Mouse (Mus musculus) ES-E14 (cell line): ENCODE measurements around the gene Tnfsf9. TPM values are rescaled to one million over a fixed set of nuclear protein-coding genes. Genes with fewer than 3 reads are reported as not detected.

Source experiments
- DNase-seq: peaks from one replicate; pipeline ENCODE4 v3.0.0-alpha.2; 2013; ENCODE audit warnings: low read depth, low spot score
- H3K27ac ChIP-seq: 2 replicates; pipeline ENCODE4 v1.5.1; 2012; ENCODE audit warnings: low read depth, mild to moderate bottlenecking, low read length, moderate library complexity, mixed read lengths; ENCODE audit not compliant: poor library complexity, insufficient read depth, severe bottlenecking
- H3K36me3 ChIP-seq: 2 replicates; pipeline ENCODE4 v1.6.1; 2012; ENCODE audit warnings: mild to moderate bottlenecking, low read length, moderate library complexity, mixed read lengths; ENCODE audit not compliant: control insufficient read depth, poor library complexity, insufficient read depth, severe bottlenecking
- H3K4me1 ChIP-seq, 2 experiments: fragments of 150-350 bp in 1 of 2; sonication (generic) in 1 of 2; 2 replicates each; pipeline ENCODE4 v1.6.1; 2012; ENCODE audit warnings: low read length in 2 of 2, mild to moderate bottlenecking in 1 of 2, mixed read lengths in 1 of 2; ENCODE audit not compliant: control insufficient read depth in 2 of 2, insufficient read depth in 2 of 2, poor library complexity in 1 of 2
- H3K4me3 ChIP-seq, 2 experiments: fragments of 150-350 bp in 1 of 2; sonication (generic) in 1 of 2; 2 replicates each; pipeline ENCODE4 v1.5.1; 2012; ENCODE audit warnings: low read length in 2 of 2, low read depth in 1 of 2, mild to moderate bottlenecking in 1 of 2, mixed read lengths in 1 of 2; ENCODE audit not compliant: insufficient read depth in 1 of 2, poor library complexity in 1 of 2, severe bottlenecking in 1 of 2
- H3K9ac ChIP-seq: 2 replicates; pipeline ENCODE4 v1.6.1; 2012; ENCODE audit warnings: low read depth, mild to moderate bottlenecking, low read length, mixed read lengths; ENCODE audit not compliant: poor library complexity, insufficient read depth, severe bottlenecking
- H3K9me3 ChIP-seq: fragments of 150-350 bp; sonication (generic); 2 replicates; pipeline ENCODE4 v1.6.1; 2012; ENCODE audit warnings: low read depth, mild to moderate bottlenecking, low read length; ENCODE audit not compliant: control insufficient read depth, insufficient read depth
- CHD2 ChIP-seq: IDR thresholded peaks from 2 replicates; pipeline ENCODE4 v1.6.1; 2014; ENCODE audit warnings: mild to moderate bottlenecking, low read depth, low read length, inconsistent platforms
- HCFC1 ChIP-seq: IDR thresholded peaks from 2 replicates; pipeline ENCODE4 v1.6.1; 2012; ENCODE audit warnings: low read length, inconsistent platforms, borderline replicate concordance; ENCODE audit not compliant: insufficient read depth
- MAFK ChIP-seq: IDR thresholded peaks from 2 replicates; pipeline ENCODE4 v1.6.1; 2014; ENCODE audit warnings: mild to moderate bottlenecking, low read depth, low read length, inconsistent platforms; ENCODE audit not compliant: insufficient read depth
- ZC3H11A ChIP-seq: IDR thresholded peaks from 2 replicates; pipeline ENCODE4 v1.6.1; 2012; ENCODE audit warnings: low read depth, mild to moderate bottlenecking, inconsistent platforms, low read length, borderline replicate concordance
- ZNF384 ChIP-seq: IDR thresholded peaks from 2 replicates; pipeline ENCODE4 v1.6.1; 2012; ENCODE audit warnings: low read depth, low read length, inconsistent platforms
- in situ Hi-C, 2 experiments: fragments of 600-800 bp; cut with MboI; formaldehyde crosslinking; loops; one replicate each; pipeline ENCODE4 v1.15.1; 2025; ENCODE audit warnings: low sequenced_read_pairs in 2 of 2, inconsistent platforms in 1 of 2; ENCODE audit not compliant: unreplicated experiment in 2 of 2
- total RNA-seq: library from RNA; depleted of rRNA; stranded (reverse); fragments of 300-350 nt; gene quantifications from 2 replicates; pipeline ENCODE4 v1.2.3, GENCODE M21; 2012; rRNA removed

The Tnfsf9 gene
- total RNA-seq, 1 experiment: 10.6 TPM

- no peak for TF ChIP-seq ZC3H11A
- TF ChIP-seq HCFC1: no peak
- TF ChIP-seq CHD2: no peak
- no peak for TF ChIP-seq MAFK
- Histone ChIP-seq H3K9ac (peak within 1 kb of the TSS; percentile 21; the same call in 1 of the 2 replicates), H3K27ac (no peak within 1 kb of the TSS), H3K4me3 (peak within 1 kb of the TSS; percentile 52), H3K4me1 (no peaks in the 10 kb centered on the region; a peak in 1 of 4 replicates), H3K36me3 (no peaks in the 10 kb centered on the region), H3K9me3 (no peaks in the 10 kb centered on the region)
- in situ Hi-C loops: no loop called here
- no peak for DNase-seq
Measured at GRCm38 (mm10) chr17:57148994-57149803, 44.1 kb downstream of the Tnfsf9 start, which contains the start of gene Cd70. Gene Cd70, minus strand, starts transcription at chr17:57149777.

DNA sequence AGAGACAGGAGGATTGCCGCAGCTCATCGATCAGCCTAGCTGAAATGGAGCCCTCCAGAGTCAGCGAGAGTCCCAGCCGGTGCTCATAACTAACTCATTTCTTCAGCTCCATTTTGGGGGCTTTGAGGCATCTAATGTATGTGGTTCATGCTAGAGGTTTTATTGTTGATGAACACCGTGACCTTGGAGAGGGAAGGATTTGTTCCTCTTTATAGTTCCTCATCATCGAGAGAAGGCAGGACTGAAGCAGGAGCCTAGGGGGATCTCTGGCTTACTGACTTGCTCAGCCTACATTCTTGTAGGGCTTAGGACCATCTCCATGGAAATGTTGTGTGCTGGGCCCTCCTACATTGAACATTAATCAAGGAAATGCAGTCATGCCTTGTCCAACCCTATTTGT is 47.9 kb downstream of the Tnfsf9 start:
- DNase-seq: no peak

GRCm38 (mm10) chr17:57153787-57154186 is 48.7 kb downstream of the Tnfsf9 start:
- TF ChIP-seq MAFK (no peak), HCFC1 (no peak), ZC3H11A (no peak), CHD2 (no peak)
- Histone ChIP-seq H3K9me3 (no peaks in the 10 kb centered on the region), H3K27ac (no peak overlapping the region), H3K9ac (no peak overlapping the region), H3K4me1 (no peaks in the 10 kb centered on the region), H3K36me3 (no peaks in the 10 kb centered on the region), H3K4me3 (no peak overlapping the region)
- in situ Hi-C loops: no loop called here
- no peak for DNase-seq

More for the DNA sequence above, 47.9 kb downstream of the Tnfsf9 start:
- no peaks in the 10 kb centered on the region for H3K36me3 ChIP-seq
- in situ Hi-C loops: no loop called here
- H3K4me3 ChIP-seq: no peak overlapping the region
- H3K9ac ChIP-seq: no peak overlapping the region
- TF ChIP-seq ZC3H11A (no peak), HCFC1 (no peak), CHD2 (no peak), MAFK (no peak), ZNF384 (no peak)
- no peaks in the 10 kb centered on the region for H3K9me3 ChIP-seq
- no peaks in the 10 kb centered on the region for H3K4me1 ChIP-seq
- no peak overlapping the region for H3K27ac ChIP-seq

Other genes starting within 250 kb of the Tnfsf9 start
- 0.58 and 0.90 TPM in 2 replicates for gene Acsbg2, start 230.9 kb upstream of the Tnfsf9 start, total RNA-seq
- 17.3 and 24.0 TPM in 2 replicates for gene 1700061G19Rik, start 229.8 kb upstream of the Tnfsf9 start, total RNA-seq
- 24.6 and 25.9 TPM in 2 replicates for gene Mllt1, start 169.9 kb upstream of the Tnfsf9 start, total RNA-seq
- 0.54 and 0.74 TPM in 2 replicates for gene Acer1, start 123.2 kb upstream of the Tnfsf9 start, total RNA-seq
- gene Clpp, start 115.0 kb upstream of the Tnfsf9 start, total RNA-seq: 185 and 187 TPM in 2 replicates
- 37.1 and 39.5 TPM in 2 replicates for gene Alkbh7, start 108.0 kb upstream of the Tnfsf9 start, total RNA-seq
- not detected in 2 replicates for gene Pspn, start 105.3 kb upstream of the Tnfsf9 start, total RNA-seq
- 71.6 and 101 TPM in 2 replicates for gene Gtf2f1, start 94.0 kb upstream of the Tnfsf9 start, total RNA-seq
- not detected in 2 replicates for gene Gm17949, start 93.9 kb upstream of the Tnfsf9 start, total RNA-seq
- 81.7 and 82.3 TPM in 2 replicates for gene Khsrp, start 73.8 kb upstream of the Tnfsf9 start, total RNA-seq
- gene Slc25a41, start 63.7 kb upstream of the Tnfsf9 start, total RNA-seq: 0.37 and 0.40 TPM in 2 replicates
- gene Crb3, start 46.2 kb upstream of the Tnfsf9 start, total RNA-seq: 6.2 and 15.4 TPM in 2 replicates
- gene Slc25a23, start 45.5 kb upstream of the Tnfsf9 start, total RNA-seq: 5.2 and 5.9 TPM in 2 replicates
- 0.45 and 0.53 TPM in 2 replicates for gene Dennd1c, start 26.8 kb upstream of the Tnfsf9 start, total RNA-seq
- 0.32 and 0.89 TPM in 2 replicates for gene Tubb4a, start 17.5 kb upstream of the Tnfsf9 start, total RNA-seq
- 1.2 TPM in 1 of 2 replicates, not detected in the other for gene Cd70, start 44.5 kb downstream of the Tnfsf9 start, total RNA-seq
- 0.13 TPM in 1 of 2 replicates, not detected in the other for gene Tnfsf14, start 88.9 kb downstream of the Tnfsf9 start, total RNA-seq
- 0.22 and 0.37 TPM in 2 replicates for gene C3, start 122.8 kb downstream of the Tnfsf9 start, total RNA-seq
- gene Gpr108, start 143.1 kb downstream of the Tnfsf9 start, total RNA-seq: 25.0 and 32.8 TPM in 2 replicates
- gene Trip10, start 144.1 kb downstream of the Tnfsf9 start, total RNA-seq: 40.6 and 45.5 TPM in 2 replicates
- 1.1 and 1.3 TPM in 2 replicates for gene Vav1, start 173.8 kb downstream of the Tnfsf9 start, total RNA-seq